Mouse (Mus musculus) kidney, adult 2 months (tissue): ENCODE measurements around the gene Oscp1.

ENCODE experiments used
- CTCF ChIP-seq: fragments of 200-500 bp; conservative IDR thresholded peaks from 2 replicates; pipeline ENCODE4 v1.5.1; 2011; ENCODE audit warnings: low read depth, mild to moderate bottlenecking, control low read depth, low read length, moderate library complexity, mixed read lengths; ENCODE audit not compliant: insufficient read depth, insufficient read length
- POLR2A ChIP-seq: fragments of 200-500 bp; IDR thresholded peaks from one replicate; pipeline ENCODE4 v1.6.1; 2011; ENCODE audit warnings: low read depth, low read length, control low read depth

- TF ChIP-seq CTCF (no peak), POLR2A (peak; percentile 62)
These were observed 38.2 kb downstream of the Oscp1 start, which contains the start of gene Lsm10 for GRCm38 (mm10) chr4:126096464-126097111.
